Mouse (Mus musculus) left cerebral cortex, adult 18-20 months (tissue): Measurements from ENCODE around the gene Tango2. TPM values are rescaled to one million over a fixed set of nuclear protein-coding genes. Genes with fewer than 3 reads are reported as not detected.
A peak's percentile ranks its signal among the peaks of the same experiment; 100 is the strongest.

Experiments
- DNase-seq, 2 experiments: peaks; one replicate each; pipeline ENCODE4 v3.0.0; 2021 to 2022; ENCODE audit warnings: low spot score in 2 of 2, mixed read lengths in 1 of 2
- total RNA-seq, 2 experiments: library from RNA; stranded (reverse); gene quantifications; 2 replicates each; pipeline ENCODE4 v1.2.3; 2021

Gene Tango2
- total RNA-seq, 2 experiments from 2014 or later, result 137 to 148 TPM

- no peak for DNase-seq
These were observed 35.9 kb upstream of the Tango2 start for GRCm38 (mm10) chr16:18383756-18384155.

- no peak for DNase-seq
These were observed 35.3 kb upstream of the Tango2 start for GRCm38 (mm10) chr16:18383045-18383726.

GRCm38 (mm10) chr16:18381621-18382258 lies 33.8 kb upstream of the Tango2 start:
- no peak for DNase-seq

- DNase-seq, result no peak
These were observed 32.7 kb upstream of the Tango2 start for GRCm38 (mm10) chr16:18380495-18381063.

GRCm38 (mm10) chr16:18379338-18380001 lies 31.6 kb upstream of the Tango2 start:
- DNase-seq, result no peak

GRCm38 (mm10) chr16:18378489-18378888 lies 30.6 kb upstream of the Tango2 start:
- DNase-seq, result no peak

GRCm38 (mm10) chr16:18377203-18377602 lies 29.3 kb upstream of the Tango2 start:
- DNase-seq, result no peak

- DNase-seq, result no peak
These were observed 28.5 kb upstream of the Tango2 start for GRCm38 (mm10) chr16:18376297-18376954.

- no peak for DNase-seq
These were observed 25.7 kb upstream of the Tango2 start for GRCm38 (mm10) chr16:18373632-18374031.

GRCm38 (mm10) chr16:18370197-18370596 lies 22.3 kb upstream of the Tango2 start:
- no peak for DNase-seq

- no peak for DNase-seq
These were observed 18.9 kb upstream of the Tango2 start for GRCm38 (mm10) chr16:18366849-18367248.

GRCm38 (mm10) chr16:18362948-18363347 lies 15.0 kb upstream of the Tango2 start:
- DNase-seq, result no peak

- DNase-seq, result peak; percentile 32 to 58
These were observed 12.4 kb upstream of the Tango2 start for GRCm38 (mm10) chr16:18360151-18360805.

GRCm38 (mm10) chr16:18357977-18358376 lies 10.1 kb upstream of the Tango2 start:
- no peak for DNase-seq

- DNase-seq, result no peak
These were observed 9.1 kb upstream of the Tango2 start for GRCm38 (mm10) chr16:18356961-18357360.

GRCm38 (mm10) chr16:18353106-18353505 lies 5.2 kb upstream of the Tango2 start:
- no peak for DNase-seq

- DNase-seq, result peak; percentile 36
These were observed 3.6 kb upstream of the Tango2 start for GRCm38 (mm10) chr16:18351313-18352055.

- DNase-seq, result no peak
These were observed 1.9 kb upstream of the Tango2 start for GRCm38 (mm10) chr16:18349761-18350325.

GRCm38 (mm10) chr16:18348601-18349175 lies 785 bp upstream of the Tango2 start:
- peak in 1 of 2 experiments; percentile 39 for DNase-seq
